Mouse (Mus musculus) left cerebral cortex, postnatal 14 days (tissue): ENCODE data around the gene Arrdc4. TPM values are rescaled to one million over a fixed set of nuclear protein-coding genes. Genes with fewer than 3 reads are reported as not detected.
A peak's percentile ranks its signal among the peaks of the same experiment; 100 is the strongest.

ENCODE experiments used
- DNase-seq, 2 experiments: peaks; one replicate each; pipeline ENCODE4 v3.0.0; 2021 to 2022; ENCODE audit warnings: low spot score in 2 of 2, mixed read lengths in 1 of 2
- intact Hi-C: fragments of 180-260 bp; cut with DNase I; formaldehyde crosslinking; loops from one replicate; pipeline ENCODE4 v1.15.1; 2025
- long read RNA-seq, 2 experiments: library from polyadenylated mRNA; stranded (forward); transcript quantifications; one replicate each; pipeline ENCODE4 v2.0.0; 2021
- total RNA-seq, 2 experiments: library from RNA; stranded (reverse); gene quantifications; 2 replicates each; pipeline ENCODE4 v1.2.3; 2021

The Arrdc4 gene
- total RNA-seq: 10 to 100 TPM; 12.1 to 14.2 TPM
- long read RNA-seq, experiment 1, transcript Arrdc4-201 (8 exons, 3,905 nt): major isoform, 20 of 27 reads
- long read RNA-seq, experiment 1, transcript Arrdc4-202 (5 exons, 1,129 nt): minor isoform, 5 of 27 reads
- long read RNA-seq, experiment 1, partial matches to known transcripts: 0 of 27 reads
- long read RNA-seq, experiment 1, other reads (novel, unspliced or antisense): 2 of 27 reads
- long read RNA-seq, experiment 2, transcript Arrdc4-201 (8 exons, 3,905 nt): major isoform, 9 of 14 reads
- long read RNA-seq, experiment 2, partial matches to known transcripts: 0 of 14 reads
- long read RNA-seq, experiment 2, other reads (novel, unspliced or antisense): 1 of 14 reads

GRCm38 (mm10) chr7:68748761-68749635 lies at the start of gene Arrdc4:
Gene Arrdc4 (minus strand): TSS chr7:68749241.
- intact Hi-C loops: loop anchor here (5.0 kb wide), 1 partner anchor 73 kb away; no protein-coding TSS in a partner anchor
- DNase-seq: peak; percentile 99 to 100

DNA sequence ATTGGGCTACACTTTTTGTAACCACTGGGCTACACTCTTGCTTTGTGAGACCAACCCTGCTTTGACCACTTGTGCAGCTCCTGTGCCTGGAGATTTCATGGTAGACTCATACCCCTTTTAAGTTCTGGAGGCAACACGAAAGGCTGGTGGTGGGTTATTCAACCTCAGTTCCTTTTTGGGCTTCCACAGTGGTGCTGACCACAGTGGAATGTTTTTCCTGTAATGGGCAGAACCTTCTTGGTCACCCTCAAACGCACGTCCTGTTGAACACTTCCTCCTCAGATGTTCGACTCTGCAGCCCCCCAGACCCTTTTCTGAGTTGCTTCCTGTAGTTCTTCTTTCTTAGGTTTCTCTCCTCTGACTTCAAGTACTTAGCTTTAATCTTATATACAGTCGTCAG lies 46.5 kb upstream of the Arrdc4 start:
- peak in 1 of 2 experiments; percentile 11 for DNase-seq
- intact Hi-C loops: no loop called here

DNA sequence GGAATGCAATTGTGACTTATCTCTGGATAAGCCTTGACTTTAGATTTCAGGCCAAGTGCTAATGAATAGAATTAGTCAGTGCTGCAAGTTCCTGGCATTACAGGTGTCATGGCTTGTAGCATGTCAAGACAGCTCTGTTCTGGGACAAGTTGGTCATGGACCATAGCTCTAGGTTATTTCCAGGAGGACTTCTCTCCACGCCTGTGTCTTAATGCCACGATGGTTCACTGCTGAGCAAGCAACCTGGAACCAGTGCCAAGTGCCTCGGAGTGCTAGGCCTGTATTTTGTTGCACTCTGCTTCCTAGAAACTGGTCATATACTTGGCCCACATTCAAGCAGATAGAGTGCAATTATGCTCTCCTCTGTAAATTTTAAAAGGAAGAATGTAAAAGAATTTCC lies 39.7 kb upstream of the Arrdc4 start:
- intact Hi-C loops: no loop called here
- no peak for DNase-seq

- intact Hi-C loops: no loop called here
- no peak for DNase-seq
Measured at GRCm38 (mm10) chr7:68771757-68772094, 22.7 kb upstream of the Arrdc4 start.

DNA sequence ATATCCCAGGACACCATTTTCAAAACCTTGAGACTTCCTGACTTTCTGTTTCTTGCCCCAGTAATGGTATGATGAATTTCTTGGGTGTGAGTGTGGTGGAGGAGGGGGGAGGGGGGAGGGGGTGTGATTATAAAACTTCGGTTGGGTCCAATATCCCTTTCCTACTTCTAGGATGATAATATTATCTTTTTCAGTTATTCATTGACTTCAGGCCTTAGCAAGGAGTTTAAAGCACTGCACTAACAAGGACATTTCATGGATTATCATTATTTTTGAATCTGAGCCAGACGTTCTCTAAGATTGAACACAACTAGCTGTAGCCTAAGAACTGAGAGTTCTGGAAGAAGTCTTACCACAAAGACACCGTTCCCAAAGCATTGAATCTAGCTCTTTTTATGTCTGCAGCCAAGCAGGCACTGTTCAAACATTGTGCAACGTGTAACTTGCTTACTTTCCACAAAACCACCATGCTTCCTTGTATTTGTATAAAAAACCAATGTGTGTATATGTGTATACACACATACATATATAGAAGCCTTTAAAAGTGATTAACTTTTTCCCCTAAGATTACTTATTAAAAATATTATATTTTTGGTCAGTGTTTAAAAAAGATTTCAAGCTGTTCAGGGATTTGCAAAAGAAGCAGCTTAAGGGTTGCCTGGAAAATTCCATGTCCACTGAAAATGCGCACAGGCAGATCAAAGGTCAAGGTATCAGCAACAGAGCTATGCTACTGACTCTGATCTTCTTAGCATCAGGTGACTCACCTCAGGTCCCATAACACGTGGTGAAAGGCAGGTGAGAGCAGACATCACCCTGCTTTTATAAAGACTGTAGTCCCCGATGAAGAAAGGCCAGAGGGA lies 22.1 kb upstream of the Arrdc4 start:
- intact Hi-C loops: no loop called here
- DNase-seq: no peak

DNA sequence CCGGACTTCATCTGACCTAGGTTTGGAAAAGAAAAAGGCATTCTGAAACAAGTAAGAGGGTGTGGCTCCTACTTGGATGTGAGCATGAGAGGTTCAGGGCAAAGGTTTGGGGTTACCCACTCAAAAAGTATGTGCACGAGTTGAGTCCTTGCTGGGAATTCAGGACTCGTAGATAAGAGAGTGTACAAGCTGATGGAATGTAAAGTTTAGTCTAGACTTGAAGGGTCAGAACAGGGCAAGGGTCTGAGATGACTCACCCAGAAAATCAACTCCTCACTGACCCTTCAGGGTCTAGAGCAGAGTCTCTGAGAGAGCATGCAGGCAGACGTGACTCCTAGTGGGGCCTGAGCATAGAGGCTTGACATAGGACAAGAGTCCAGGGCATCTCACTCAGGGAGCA lies 16.9 kb upstream of the Arrdc4 start:
- DNase-seq: no peak
- intact Hi-C loops: no loop called here

GRCm38 (mm10) chr7:68759148-68759724 lies 10.2 kb upstream of the Arrdc4 start:
- intact Hi-C loops: no loop called here
- no peak for DNase-seq

GRCm38 (mm10) chr7:68756656-68757204 lies 7.7 kb upstream of the Arrdc4 start:
- no peak for DNase-seq
- intact Hi-C loops: no loop called here

GRCm38 (mm10) chr7:68749919-68750318 lies 878 bp upstream of the Arrdc4 start:
- intact Hi-C loops: loop anchor here (5.0 kb wide), 1 partner anchor 72 kb away; no protein-coding TSS in a partner anchor
- no peak for DNase-seq

GRCm38 (mm10) chr7:68748361-68748760 lies 680 bp downstream of the Arrdc4 start:
- intact Hi-C loops: loop anchor here (5.0 kb wide), 1 partner anchor 74 kb away; no protein-coding TSS in a partner anchor
- DNase-seq: peak; percentile 46 to 49

- DNase-seq: no peak
- intact Hi-C loops: loop anchor here (5.0 kb wide), 1 partner anchor 78 kb away; no protein-coding TSS in a partner anchor
Measured at GRCm38 (mm10) chr7:68744616-68745015, 4.4 kb downstream of the Arrdc4 start.

GRCm38 (mm10) chr7:68744206-68744605 lies 4.8 kb downstream of the Arrdc4 start:
- no peak for DNase-seq
- intact Hi-C loops: no loop called here

- DNase-seq: no peak
- intact Hi-C loops: no loop called here
Measured at GRCm38 (mm10) chr7:68740763-68741162, 8.3 kb downstream of the Arrdc4 start.

DNA sequence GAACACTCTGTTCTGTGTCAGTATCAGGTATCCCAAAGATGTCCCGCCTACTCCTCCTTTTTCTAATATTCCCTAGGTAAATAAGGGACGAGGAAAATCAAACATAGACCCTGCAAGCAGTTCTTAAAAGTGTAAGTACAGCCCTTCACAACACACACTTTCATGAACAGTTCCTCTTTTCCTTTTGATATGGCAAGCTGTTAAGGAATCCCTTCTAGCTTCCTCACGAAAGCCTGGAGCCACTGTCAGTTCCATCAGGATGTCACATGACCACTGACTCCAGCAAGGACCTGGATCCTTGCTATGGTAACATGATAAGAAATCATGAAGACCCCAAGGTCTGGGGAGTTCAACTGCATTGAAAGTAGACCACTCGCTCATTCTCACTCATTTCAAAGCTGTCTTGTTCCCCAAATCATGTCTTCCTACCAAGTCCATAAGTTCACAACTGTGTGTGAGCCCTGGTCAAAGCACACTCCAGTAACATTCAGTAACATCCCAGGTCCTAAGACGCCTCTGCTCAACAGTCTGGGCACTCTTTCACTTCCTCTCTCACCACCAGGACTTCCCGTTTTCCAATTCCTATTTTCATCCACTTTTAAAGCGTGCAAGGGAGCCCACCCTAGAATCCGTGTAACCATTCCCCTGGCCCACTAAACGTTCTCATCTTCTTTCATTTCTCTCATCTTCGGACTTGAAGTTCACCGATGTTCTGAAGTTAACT lies 10.2 kb downstream of the Arrdc4 start:
- DNase-seq: no peak
- intact Hi-C loops: no loop called here

GRCm38 (mm10) chr7:68726380-68726779 lies 22.7 kb downstream of the Arrdc4 start:
- intact Hi-C loops: no loop called here

GRCm38 (mm10) chr7:68724711-68725110 lies 24.3 kb downstream of the Arrdc4 start:
- intact Hi-C loops: no loop called here

More at GRCm38 (mm10) chr7:68726380-68726779, 22.7 kb downstream of the Arrdc4 start:
- DNase-seq: no peak

DNA sequence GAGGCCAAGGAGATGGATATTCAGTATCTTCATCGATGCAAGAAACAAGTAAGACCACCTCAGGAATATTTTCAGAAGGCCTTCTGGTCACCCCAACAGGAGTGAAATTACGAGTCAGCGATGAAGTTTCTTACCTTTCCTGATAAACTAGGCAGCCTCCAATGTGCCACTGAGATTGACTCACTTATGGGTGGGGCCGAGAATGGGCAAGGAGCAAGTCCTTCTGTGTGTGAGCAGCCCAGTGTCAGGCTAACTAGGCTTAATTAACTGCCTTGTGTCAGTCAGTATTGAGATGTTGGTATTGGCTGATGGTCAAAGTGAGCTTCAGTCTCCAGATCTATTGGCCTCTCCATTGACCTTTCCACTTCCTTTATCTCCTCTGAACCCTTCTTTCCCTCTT lies 27.5 kb downstream of the Arrdc4 start:
- intact Hi-C loops: no loop called here
- DNase-seq: no peak

More at GRCm38 (mm10) chr7:68724711-68725110, 24.3 kb downstream of the Arrdc4 start:
- no peak for DNase-seq

DNA sequence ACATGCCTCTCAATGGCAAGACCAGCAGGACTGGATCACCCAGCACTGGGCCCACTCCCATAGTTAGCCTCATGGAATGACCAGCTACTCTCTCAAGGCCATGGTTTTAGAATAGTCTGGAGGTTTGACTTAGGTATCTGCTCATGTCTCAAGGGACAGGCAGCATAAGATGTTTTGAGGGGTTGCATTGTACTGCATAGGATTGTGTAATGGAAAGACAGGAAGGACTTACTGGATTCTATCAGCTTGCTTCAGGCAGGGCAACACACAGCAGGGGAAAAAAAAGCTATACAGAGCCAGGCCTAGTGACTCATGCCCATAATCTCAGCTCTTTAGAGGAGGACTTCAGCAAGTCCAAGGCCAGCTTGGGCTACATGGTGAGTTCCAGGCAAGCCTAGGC lies 31.1 kb downstream of the Arrdc4 start:
- intact Hi-C loops: no loop called here
- DNase-seq: no peak
